Mouse (Mus musculus): ENCODE data around the gene Hps1.

DNA sequence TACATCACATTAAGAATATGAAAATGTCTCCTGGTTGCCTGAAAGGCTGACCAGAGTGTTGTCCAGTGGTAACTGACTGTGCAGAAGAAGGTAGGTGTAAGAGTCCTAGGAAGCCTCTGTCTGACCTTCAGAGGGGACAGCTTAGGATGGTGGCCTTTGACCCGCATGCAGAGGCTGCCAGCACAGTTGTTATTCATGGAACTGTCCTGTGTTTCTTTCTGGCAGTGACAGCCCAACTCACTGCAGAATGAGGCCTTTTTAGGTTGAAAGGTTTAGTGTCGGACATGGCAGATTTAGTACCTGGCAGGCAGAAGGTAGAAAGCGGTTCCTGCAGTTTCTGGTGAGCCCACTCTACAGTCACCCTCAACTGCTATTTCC is 53.8 kb downstream of the Hps1 start:
- TF ChIP-seq CTCF (IDR thresholded peaks at IDR 0.05; ENCODE audit: borderline replicate concordance, insufficient read depth, low read depth, low read length) (no peak), POLR2A (IDR thresholded peaks at IDR 0.05; ENCODE audit: borderline replicate concordance, insufficient read depth, low read length) (no peak)
